Mouse (Mus musculus): ENCODE results near the gene Map3k10.
"Not testable (repeated sequence)": the region's sequence is repeated elsewhere in the genome, so short reads cannot be mapped to it uniquely, and the experiment has no call there.

Gene Map3k10

DNA sequence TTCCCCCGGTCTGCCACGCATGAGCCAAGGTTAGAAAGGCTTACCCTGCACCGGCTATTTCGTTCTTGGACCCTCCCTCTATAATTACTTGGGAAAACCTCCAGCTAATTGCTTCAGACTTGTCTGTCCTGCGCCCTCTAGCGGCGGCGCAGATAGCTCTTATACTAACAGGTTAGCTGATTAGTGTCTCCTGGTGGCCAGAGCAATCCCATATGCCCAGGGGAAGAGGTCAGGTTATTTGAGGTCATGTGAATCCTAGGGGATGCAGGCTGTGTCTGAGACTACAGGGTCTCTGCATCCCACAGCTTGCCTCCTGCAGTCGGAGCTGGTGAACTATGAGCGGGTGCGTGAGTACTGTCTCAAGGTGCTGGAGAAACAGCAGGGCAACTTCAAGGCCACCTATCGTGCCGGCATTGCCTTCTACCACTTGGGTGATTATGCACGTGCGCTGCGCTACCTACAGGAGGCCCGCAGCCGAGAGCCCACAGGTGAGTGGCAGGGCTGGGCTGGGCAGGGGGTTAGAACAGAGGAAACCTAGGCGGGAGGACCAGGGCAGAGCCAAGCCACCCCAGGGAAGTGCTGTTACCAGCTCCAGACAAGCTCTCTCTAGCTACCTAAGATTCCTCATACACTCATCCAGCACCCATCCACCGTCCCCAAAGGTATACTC, 19.7 kb downstream of the Map3k10 start:
- peak; percentile 45 for DNase-seq

DNA sequence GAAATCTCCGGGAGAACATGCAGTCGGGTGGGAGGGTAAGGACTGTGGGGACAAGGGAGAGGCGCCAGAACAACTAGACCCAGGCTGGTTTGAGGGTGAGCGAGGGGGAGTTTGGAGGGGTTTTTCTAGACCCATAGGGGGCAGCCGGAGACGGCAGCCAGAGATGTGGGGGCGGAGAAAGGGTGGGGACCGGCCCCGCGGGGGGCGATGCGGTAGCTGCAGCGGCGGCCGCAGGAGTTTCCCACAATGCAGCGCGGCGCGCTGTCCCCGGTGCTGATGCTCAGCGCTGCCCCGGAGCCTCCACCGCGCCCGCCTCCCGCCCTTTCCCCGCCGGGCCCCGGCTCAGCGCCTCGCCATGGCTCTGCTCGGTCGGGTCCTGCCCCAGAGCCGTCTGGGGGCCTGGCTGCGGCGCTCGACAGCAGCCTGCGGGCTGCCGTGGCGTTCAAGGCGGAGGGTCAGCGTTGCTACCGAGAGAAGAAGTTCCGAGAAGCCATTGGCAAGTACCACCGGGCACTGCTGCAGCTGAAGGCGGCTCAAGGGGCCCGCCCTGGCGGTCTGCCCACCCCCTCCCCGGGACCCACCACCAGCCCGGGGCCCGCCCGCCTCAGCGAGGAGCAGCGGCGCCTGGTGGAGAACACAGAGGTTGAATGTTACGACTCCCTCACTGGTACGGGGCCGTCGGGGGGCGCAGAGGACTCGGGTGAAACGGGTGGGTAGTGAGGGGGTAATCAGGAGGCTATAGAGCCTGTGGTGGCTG, 20.5 kb downstream of the Map3k10 start, which contains the start of gene Ttc9b:
TSS of gene Ttc9b (plus strand) at position 235 of the 757 bp plus-strand sequence.
- DNase-seq = peak; percentile 75

DNA sequence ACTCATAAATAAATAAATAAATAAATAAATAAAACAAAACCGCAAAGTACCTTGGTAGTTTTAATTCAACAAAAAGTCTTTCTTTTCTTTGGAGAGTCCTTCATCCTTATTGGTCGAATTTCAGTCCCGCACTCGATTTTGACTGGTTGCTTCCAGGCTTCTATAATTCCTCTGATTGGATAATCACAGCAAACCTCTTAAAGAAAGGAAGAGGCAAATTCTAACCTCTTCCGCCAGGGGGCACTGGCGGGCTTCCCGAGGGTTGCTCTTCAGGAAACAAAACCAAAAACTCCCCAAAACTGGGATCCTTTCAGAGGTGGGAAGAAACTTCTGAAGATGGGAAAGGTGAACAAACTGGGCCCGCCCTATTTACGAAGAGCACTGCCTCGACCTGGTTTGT, 23.4 kb downstream of the Map3k10 start:
- DNase-seq = peak; percentile 87

DNA sequence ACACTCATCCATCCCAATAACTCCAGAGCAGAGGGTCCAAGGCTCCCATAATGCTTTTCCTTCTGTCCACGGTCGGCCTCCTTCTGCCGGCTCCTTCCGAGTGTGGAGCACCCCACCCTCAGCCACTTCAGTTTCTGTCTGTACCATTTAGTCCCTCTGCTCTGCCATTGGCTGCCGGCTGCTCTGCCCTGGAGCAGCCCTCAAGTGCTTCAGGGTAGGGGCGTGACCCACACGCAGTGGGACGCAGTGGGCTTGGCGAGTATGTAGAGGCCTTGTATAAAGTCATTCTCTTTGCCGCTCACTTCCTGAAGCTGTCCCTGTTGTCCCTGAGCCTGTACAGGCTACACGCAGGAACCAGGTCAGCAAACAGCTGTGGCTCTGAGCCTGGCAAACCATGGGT, 24.7 kb downstream of the Map3k10 start:
- DNase-seq = no peak

DNA sequence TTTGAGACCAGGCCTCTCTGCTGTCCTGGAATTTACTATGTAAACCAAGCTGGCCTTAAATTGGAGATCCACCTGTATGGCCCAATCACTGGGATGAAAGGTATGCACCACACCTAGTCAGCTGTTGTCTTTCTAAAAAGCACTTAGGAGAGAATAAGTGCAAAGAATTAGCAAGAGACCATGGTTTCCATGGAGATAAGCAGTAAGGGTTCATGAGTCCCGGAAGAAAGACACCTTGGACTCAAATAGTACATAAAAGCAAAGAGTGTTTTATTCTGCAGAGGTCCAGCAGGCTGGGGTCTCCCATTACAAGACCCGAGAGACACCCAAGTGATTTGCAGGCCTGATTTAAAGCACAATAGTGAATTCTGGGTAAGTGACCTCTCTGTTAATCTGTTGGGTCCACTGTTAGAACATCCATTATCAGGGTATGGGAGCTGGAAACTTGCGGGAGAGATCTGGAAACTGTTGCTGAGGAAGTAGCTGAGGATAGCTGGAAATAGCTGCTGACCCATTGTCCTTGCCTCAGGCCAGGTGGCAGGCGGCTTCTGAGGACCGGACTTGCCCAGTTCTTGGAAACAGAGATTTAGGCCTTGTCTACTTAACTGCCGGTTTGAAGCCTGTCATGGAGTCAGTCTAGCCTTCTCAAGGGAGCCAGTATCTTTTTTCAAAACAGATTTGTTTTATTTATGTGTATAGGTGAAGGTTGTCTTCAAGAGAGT, 27.0 kb downstream of the Map3k10 start:
- DNase-seq = no peak

DNA sequence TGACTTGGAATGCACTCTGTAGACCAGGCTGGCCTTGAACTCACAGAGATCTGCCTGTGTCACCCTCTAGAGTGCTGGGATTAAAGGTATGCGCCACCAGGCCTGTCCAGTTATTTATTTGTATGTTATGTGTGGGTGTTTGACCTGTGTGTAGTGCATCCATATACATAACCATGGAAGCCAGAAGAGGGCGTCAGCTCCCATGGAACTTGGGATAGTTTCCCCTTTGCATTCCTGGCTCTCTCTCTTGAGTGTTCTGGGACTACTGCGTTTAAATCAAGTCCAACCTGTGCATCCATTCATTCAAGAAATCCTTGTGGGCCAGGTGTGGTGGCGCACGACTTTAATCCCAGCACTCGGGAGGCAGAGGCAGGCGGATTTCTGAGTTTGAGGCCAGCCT, 27.9 kb downstream of the Map3k10 start:
- DNase-seq = no peak

DNA sequence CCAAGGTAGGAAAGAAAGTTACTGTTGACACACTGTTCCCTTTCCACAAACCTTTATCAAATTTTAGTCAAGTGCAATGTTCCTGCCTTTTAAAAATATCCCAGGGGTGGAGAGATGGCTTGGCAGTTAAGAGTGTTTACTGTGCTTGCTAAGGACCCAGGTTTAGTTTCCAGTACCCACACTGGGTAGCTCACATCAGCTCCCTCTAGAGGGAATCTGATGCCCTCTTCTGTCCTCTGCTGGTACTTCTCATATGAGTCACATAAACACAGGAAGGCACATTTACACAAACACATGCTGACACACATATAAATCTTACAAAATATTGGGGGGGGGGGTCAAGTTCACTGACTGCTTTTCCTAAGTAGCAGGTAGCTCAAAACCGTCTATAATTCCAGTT, 29.9 kb downstream of the Map3k10 start:
- no peak for DNase-seq

DNA sequence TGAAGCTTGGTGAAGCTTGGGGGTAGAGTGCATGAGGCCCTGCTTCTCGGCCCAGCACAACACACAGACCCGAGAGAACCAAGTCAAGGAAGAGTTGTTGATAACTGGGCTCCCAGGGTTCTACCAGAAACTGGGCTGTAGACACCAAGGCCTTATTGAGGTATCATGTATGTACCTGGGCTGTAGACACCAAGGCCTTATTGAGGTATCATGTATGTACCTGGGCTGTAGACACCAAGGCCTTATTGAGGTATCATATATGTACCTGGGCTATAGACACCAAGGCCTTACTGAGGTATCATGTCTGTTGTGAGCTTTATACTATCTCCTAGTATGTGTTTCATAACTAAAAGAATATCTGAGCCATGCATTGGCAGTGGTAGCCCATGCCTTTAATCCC, 39.3 kb downstream of the Map3k10 start:
- DNase-seq = not testable (repeated sequence)

DNA sequence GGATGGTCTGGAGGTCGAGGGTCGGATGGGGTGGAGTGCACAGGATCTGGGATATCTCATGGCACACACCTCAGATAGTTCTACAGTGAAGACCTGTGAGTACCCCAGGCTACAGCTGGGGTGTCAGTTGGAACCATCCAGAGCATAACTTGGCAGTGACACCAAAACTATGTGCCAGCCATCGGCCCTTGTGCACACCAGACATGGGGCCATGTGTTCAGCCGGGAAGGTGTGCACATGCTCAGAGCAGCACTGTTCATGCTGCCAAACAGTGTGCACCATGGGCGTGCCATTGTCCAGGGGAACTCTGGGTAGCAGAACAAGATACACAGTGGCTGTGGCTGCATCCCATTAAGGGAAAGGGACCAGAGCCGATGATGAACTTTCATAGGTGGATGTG, 39.7 kb downstream of the Map3k10 start:
- DNase-seq = no peak

DNA sequence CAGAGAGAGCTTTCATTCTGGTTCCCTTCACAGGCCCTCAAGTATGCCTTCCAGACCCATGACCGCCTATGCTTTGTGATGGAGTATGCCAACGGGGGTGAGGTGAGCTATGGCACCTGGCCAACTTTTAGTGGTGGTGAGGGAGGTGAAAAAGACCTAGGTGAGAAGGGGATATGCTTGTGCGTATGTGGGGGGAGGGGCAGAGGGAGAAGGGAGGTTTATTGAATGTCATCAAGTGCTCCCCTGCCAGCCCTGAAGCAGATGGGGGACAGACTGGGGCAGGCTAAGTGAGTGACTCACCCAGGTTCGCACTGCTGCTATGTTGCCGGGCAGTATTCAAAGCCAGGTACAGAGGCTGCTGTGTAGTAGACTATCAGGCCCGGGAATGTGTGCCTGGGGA, 41.2 kb downstream of the Map3k10 start:
- DNase-seq = no peak

DNA sequence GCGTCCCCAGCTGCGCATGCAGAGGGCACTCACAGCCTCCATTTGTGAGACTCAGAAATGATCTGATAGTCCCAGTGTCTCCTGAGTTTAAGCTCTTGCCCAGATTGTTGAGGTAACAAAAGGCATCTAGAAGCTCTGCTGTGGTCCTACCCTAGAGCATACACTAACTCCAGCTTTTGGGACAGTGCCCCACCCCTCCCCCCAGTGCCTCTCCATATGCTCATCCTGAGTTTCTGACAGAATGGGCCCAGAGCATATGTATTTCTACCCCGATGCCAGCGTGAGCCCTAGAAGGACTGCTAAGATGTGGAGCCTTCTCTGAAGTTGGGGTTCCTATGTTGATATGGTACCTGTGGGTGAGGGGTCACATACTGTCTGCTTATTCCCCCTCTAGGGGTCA, 43.0 kb downstream of the Map3k10 start:
- DNase-seq = no peak

DNA sequence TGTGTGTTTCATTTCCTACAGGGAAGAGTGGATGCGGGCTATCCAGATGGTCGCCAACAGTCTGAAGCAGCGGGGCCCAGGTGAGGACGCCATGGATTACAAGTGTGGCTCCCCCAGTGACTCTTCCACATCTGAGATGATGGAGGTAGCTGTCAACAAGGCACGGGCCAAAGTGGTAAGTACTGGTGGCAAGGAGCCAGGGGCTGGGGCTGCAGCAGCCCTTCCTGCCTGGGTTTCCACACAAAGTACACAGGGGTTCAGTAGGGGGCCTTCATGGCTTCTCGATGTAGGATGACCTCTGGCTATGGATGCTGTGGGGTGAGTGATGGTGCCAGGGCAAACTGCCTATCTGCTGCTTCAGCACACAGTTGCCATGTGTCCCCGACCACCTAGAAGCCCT, 45.6 kb downstream of the Map3k10 start:
- DNase-seq = not testable (repeated sequence)

DNA sequence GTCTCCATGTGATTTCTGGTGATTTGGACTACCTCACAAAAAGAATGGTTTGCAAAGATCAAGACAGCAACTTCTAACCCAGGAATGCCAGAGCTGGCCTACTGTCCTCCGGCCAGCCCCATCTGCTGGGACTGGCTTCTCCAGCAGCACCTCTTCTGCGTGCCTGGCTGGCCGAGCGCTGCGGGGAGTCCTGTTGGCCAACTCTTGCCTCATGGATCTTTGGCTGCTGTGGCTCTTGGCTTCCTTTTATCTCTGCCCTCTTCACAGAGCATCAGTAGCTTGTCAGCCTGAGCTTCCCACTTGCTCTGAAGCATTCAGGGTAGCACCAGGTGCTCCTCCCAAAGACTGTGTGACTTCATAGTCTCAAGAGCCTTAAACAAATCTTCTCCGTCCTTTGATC, 46.2 kb downstream of the Map3k10 start:
- DNase-seq = no peak

DNA sequence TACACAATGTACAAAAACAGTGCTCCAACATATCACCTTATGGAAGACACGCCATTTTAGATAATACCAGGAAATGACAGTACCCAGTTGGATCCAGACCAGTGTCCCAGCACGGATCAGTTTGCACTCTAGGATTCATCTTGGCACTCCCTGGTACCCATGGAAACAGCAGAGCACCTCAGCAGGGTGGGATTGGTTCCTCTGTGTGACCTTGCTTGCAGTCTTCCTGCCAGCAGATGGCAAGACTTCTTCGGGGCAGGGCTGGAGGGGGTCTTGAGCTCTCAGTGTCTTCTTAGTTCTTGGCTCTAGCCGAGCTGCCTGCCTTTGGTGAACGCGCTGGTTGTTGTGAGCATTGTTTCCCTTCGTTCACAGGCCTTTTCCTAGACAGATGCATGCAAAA, 46.7 kb downstream of the Map3k10 start:
- DNase-seq = no peak

DNA sequence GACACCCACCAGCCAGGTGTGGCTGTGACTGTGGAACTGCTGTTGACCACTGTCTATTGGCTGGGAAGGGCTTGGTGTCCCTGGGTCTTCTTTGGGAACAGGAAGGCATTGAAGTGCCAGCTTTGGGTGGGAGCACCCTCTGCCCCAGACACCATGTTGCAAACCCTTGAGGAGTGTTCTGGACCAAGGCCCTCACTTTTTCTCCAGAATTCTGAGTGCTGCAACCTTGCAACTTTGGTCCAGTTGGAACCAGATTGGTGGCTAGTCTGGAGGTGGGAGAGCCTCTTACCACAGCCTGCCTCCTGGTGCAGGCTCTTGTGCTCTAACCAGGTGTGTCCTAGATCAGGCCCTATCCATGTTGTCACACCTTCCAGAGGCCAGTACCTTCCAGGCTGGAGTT, 49.4 kb downstream of the Map3k10 start:
- no peak for DNase-seq

DNA sequence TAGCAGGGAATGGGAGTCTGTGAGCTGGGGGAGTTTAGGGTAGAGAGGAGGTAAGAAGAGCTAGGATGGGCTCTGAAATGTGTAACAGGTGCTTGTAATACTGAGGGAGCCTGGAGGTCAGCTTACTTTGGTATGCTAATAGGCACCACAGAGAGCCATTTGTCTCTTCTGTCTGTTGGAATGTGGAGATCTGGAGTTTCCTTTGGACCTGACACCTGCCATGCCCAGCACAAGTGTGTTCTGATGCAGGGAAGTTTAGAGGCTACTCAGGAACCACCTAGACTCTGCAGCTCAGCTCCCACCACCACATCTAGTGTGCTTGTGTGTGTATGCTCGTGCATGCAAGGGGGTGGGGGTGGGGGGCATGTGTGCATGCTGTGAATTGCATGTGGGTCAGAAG, 52.2 kb downstream of the Map3k10 start:
- DNase-seq = no peak

DNA sequence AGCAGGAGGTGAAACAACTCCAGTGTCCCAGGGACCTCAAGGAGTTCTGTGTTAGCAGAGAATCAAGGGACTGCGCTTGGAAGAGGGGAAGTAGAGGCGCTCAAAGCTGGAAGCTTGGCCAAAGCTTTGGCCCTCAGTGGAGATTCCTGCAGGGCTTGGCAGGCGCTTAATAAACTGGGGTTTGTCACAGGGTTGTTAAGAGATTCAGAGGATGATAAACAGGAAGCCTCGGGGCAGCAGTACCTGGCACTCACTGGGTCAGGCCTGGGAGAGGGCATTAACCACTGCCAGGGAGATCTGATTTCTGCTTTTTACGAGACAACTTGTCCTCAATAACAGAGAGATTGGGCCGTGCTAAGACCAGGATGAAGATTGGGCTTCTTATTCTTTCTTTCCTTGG, 53.4 kb downstream of the Map3k10 start:
- no peak for DNase-seq

DNA sequence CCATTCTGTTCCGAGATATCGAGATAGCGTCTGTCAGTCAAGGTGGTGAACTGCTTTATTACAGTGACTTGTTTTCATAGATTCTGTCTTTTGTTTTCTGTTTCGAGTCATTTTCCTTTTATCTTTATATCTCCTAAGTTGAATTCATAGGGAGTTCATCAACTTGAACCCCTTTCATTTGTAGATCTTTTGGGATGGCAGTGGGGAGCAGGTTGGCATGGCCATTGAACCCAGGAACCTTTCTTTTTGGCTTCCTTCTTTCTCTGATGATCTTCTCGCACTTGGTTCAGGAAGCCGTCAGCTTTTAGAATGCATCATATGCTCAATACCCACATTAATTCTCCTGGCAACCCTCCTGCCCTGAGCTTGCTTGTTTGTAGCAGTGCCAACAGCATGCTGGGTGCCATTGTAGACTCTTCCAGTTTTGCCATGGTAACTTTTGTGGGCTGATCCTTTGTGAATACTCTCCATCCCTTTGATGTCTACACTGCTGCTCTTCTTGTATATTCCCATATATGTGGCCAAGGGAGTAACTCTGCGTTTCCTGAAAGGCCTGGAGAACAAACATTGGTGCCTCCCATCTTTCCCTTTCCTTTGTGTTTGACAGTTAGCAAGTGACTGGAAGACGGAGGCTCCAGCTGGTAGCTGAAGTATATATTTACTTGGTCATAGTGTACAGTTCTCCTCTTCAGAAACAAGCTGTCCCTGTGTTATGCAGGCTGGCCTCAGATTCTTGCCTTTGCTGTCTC, 60.5 kb downstream of the Map3k10 start:
- no peak for DNase-seq

DNA sequence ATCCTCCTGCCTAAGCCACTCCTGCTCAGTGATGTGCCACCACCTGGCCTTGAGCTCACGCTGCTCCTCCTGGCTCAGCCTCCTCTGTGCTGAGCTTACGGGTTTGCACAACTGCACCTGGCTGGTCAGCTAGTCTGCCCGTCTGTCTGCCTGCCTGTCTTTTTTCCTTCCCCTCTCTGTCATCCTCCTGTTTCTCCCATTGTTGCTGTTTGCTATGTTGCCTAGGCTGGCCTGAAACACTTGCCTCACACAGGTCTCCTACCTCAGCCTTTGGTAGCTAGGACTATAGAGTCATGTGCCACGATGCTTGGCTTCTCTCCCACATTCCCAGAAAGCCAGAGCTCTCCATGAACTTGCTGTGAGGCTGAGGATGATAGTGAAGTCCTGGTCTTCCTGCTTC, 61.5 kb downstream of the Map3k10 start:
- DNase-seq = no peak

DNA sequence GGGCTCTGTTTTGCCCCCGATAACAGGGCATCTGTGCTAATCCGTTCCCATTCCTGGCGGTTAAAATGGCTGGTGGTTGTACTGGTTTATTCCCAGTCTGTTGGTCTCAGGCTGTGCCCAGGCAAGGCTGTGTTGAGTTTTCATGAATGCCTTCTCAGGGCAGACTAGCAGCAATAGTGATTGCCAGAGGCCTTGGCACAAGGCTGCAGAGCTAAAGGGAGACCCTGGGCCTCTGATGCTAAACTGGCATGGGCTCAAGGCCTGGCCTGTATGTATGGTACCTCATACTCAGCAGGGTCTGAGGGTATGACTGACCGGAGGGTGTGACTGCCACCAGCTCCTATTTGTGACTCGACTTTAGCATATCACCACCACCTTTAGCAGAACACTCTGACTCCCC, 63.5 kb downstream of the Map3k10 start:
- no peak for DNase-seq

DNA sequence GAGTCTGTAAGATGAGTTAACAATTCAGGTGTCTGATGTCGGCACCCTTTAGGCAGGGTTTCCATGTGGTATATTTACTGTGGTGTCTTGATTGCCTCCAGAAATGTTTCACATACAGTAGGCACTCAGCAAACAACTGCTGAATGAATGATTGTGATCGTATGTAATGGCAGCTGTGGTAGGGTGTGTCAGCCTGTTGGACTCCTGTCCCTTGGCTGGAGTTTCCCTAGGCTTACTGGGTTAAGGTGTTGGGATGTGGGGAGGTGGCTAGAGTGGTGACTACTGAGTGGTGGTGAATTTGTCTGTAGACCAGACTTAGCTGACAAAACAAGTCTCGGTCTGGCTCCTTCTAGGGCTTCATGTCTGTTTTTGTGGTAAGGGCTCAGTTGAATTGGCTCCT, 64.0 kb downstream of the Map3k10 start:
- no peak for DNase-seq

DNA sequence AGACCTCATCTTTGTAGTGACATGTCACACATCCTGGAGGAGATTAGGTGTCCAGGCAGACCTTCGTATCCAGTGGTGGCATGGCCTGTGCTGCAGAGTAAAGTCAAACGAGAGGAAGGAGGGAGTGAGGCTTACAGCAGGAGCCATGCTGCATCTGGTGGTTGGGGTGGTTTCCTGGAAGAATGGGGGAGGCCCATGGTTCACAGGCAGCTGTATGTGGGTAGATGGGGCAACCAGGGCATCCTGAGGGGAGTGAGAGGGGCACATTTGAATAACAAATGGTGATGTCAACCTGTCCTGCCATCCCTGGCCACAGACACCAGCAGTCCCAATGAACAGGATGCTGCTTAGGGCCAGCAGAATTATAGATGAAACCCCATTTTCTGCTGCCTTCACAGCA, 64.7 kb downstream of the Map3k10 start:
- no peak for DNase-seq

DNA sequence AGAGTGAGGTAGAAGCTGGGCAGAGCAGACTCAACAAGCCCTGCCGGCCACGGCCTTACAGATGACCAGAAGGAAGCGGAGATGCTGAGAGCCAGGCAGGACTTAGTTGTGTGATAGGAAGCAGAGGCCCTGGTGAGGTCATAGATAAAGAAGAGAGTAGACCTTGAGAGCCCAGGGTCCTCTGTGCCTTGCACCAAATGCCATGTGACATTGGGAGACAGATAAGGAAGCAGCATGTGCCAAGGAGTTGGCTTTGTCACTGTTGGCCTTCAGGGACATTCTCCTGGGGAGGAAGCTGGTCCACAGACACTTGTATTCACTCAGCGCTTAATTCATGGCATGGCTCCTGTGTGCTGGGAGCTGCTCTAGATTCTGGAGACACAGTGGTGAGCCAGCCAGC, 65.1 kb downstream of the Map3k10 start:
- no peak for DNase-seq
